ENCODE assay signal across 26 mouse cellular contexts in genomic region chrX:142276031-142276430, GRCm38 (mm10). TPM values are rescaled to one million over a fixed set of nuclear protein-coding genes. Genes with fewer than 3 reads are reported as not detected.
DNase-seq lines count a peak whose midpoint lies in the region; ATAC-seq lines count a peak whose summit lies in the region.
"Had no signal": no experiment of that assay in that cellular context is flagged by ENCODE, and none has a peak within 500 bp of the region (broad histone marks: within the 10 kb centered on the region; RNA-seq: fewer than 3 reads in every experiment).

No protein-coding gene starts in this region.

- H3K4me3 ChIP-seq in forebrain, embryonic 16.5 days (replicated peaks; ENCODE audit: low read length), result no peak overlapping the region
- H3K4me3 ChIP-seq in forebrain, embryonic 12.5 days (replicated peaks), result no peak overlapping the region
- H3K4me3 ChIP-seq: embryonic facial prominence, embryonic 13.5 days; embryonic facial prominence, embryonic 15.5 days; erythroblast, embryonic 14.5 days; forebrain, embryonic 10.5 days; forebrain, embryonic 13.5 days had no signal

- H3K4me2 ChIP-seq in forebrain, embryonic 16.5 days (ENCODE audit: low read length), result no peak overlapping the region
- H3K4me2 ChIP-seq in forebrain, embryonic 12.5 days, result no peak overlapping the region
- H3K4me2 ChIP-seq: embryonic facial prominence, embryonic 13.5 days; embryonic facial prominence, embryonic 15.5 days; forebrain, embryonic 13.5 days had no signal

- 85% methylated on average over 3 of the region's 3 CpGs for WGBS in forebrain, embryonic 16.5 days
- WGBS in forebrain, embryonic 12.5 days, result 79% methylated on average over 3 of the region's 3 CpGs

- H3K36me3 ChIP-seq in forebrain, embryonic 16.5 days (ENCODE audit: control insufficient read depth, insufficient read depth), result no peaks in the 10 kb centered on the region
- no peaks in the 10 kb centered on the region for H3K36me3 ChIP-seq in forebrain, embryonic 12.5 days (replicated peaks)
- H3K36me3 ChIP-seq: embryonic facial prominence, embryonic 13.5 days; embryonic facial prominence, embryonic 15.5 days; forebrain, embryonic 10.5 days; G1E had no signal

- no peaks in the 10 kb centered on the region for H3K9me3 ChIP-seq in forebrain, embryonic 16.5 days (ENCODE audit: control insufficient read depth, low read length)
- H3K9me3 ChIP-seq in forebrain, embryonic 12.5 days, result no peaks in the 10 kb centered on the region
- H3K9me3 ChIP-seq: embryonic facial prominence, embryonic 13.5 days; embryonic facial prominence, embryonic 15.5 days; forebrain, embryonic 10.5 days; forebrain, embryonic 13.5 days; G1E had no signal

- ATAC-seq in forebrain, embryonic 16.5 days, result peak; percentile 63; the same call in 1 of the 2 replicates
- ATAC-seq in forebrain, embryonic 12.5 days (ENCODE audit: low FRiP score), result no peak
- ATAC-seq in frontal cortex, adult (ENCODE audit: low TSS enrichment), result peak; percentile 34; the same call in 1 of the 2 replicates
- ATAC-seq: activated CD4-positive, CD25-positive, alpha-beta regulatory T cell, adult 4 months; CD4-positive, CD25-positive, alpha-beta regulatory T cell, adult 4 months; forebrain, embryonic 13.5 days; Patski had no signal

- H3K4me1 ChIP-seq in forebrain, embryonic 16.5 days (replicated peaks; ENCODE audit: control insufficient read depth, insufficient read depth, low read length), result no peaks in the 10 kb centered on the region
- no peaks in the 10 kb centered on the region for H3K4me1 ChIP-seq in forebrain, embryonic 12.5 days
- H3K4me1 ChIP-seq: embryonic facial prominence, embryonic 13.5 days; embryonic facial prominence, embryonic 15.5 days; forebrain, embryonic 10.5 days; forebrain, embryonic 13.5 days had no signal

- H3K27ac ChIP-seq in forebrain, embryonic 16.5 days (ENCODE audit: low read length), result no peak overlapping the region
- no peak overlapping the region for H3K27ac ChIP-seq in forebrain, embryonic 12.5 days
- H3K27ac ChIP-seq: embryonic facial prominence, embryonic 13.5 days; embryonic facial prominence, embryonic 15.5 days; forebrain, embryonic 10.5 days; forebrain, embryonic 13.5 days had no signal

- no peak for DNase-seq in frontal cortex, postnatal 14 days (ENCODE audit: low spot score in 2 of 2)
- peak; percentile 21 for DNase-seq in brain, adult 2 months (ENCODE audit: low read depth, low spot score)
- DNase-seq: adrenal gland, adult 8-10 months; adrenal gland, postnatal 14 days; adrenal gland, postnatal 36 days; B cell, adult 2 months; cerebellum, adult 11 months; cerebellum, adult 18-20 months; cerebellum, adult 8-10 months; cerebellum, adult 9-11 months; cerebellum, postnatal 14 days; cerebellum, postnatal 36 days; embryo, embryonic 11 days had no signal

- H3K9ac ChIP-seq in forebrain, embryonic 16.5 days (replicated peaks; ENCODE audit: low read depth, low read length), result no peak overlapping the region
- H3K9ac ChIP-seq in forebrain, embryonic 12.5 days, result no peak overlapping the region
- H3K9ac ChIP-seq: embryonic facial prominence, embryonic 13.5 days; embryonic facial prominence, embryonic 15.5 days; forebrain, embryonic 13.5 days had no signal

- H3K27me3 ChIP-seq in forebrain, embryonic 16.5 days (replicated peaks; ENCODE audit: control insufficient read depth, insufficient read depth, low read length), result peaks cover 2% of the 10 kb centered on the region; the same call in 1 of the 2 replicates
- H3K27me3 ChIP-seq in forebrain, embryonic 12.5 days, result peaks cover 15% of the 10 kb centered on the region; the same call in 1 of the 2 replicates
- H3K27me3 ChIP-seq: CH12.LX; forebrain, embryonic 13.5 days had no signal

RNA-seq across cellular contexts. Expression of gene Kcne1l, which starts 30.1 kb away (rescaled TPM):
- 21.1 and 31.5 TPM in 2 replicates for polyA plus RNA-seq in forebrain, embryonic 16.5 days (2015; fragmentation: Nextera tagmentation; extraction: Ambion mirVana)
- polyA plus RNA-seq in forebrain, embryonic 12.5 days (2016; fragmentation: Nextera tagmentation; extraction: Ambion mirVana), result 14.5 and 14.7 TPM in 2 replicates
- polyA plus RNA-seq: activated CD4-positive, CD25-positive, alpha-beta regulatory T cell, adult 4 months; CD4-positive, CD25-positive, alpha-beta regulatory T cell, adult 4 months; erythroblast, embryonic 14.5 days; G1E; Patski had no signal

RNA-seq across cellular contexts. Expression of gene Nxt2, which starts 49.5 kb away (rescaled TPM):
- 24.1 and 30.4 TPM in 2 replicates for polyA plus RNA-seq in forebrain, embryonic 16.5 days (2015; fragmentation: Nextera tagmentation; extraction: Ambion mirVana)
- 16.5 and 16.6 TPM in 2 replicates for polyA plus RNA-seq in forebrain, embryonic 12.5 days (2016; fragmentation: Nextera tagmentation; extraction: Ambion mirVana)
